Mouse (Mus musculus): ENCODE measurements at regions not wholly inside any gene's neighbourhood (a gene's known extent, or its start where the extent isn't known, plus 50 kb on each side); places are given as distances from the start of the nearest gene placed in this dataset.

DNA sequence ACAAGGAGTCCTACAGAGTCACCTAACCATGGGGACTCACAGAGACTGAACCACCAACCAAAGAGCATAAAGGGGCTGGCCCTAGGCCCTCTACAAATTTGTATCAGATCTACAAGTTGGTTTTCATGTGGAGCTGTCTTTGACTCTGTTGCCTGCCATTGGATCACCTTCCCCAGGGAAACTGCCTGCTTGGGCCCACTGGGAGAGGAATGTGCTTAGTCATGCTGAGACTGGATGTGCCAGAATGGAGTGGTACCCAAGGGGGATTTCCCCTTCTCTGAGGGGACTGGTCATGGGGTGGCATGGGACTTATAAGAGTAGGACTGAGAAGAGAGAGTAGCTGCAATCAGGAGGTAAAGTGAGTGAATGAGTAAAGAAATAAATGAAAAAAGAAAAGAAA is 844.8 kb upstream of the Cited2 start:
- no peak for ATAC-seq (ENCODE audit: low FRiP score, low read depth)
- no peak for TF ChIP-seq POLR2A (IDR thresholded peaks at IDR 0.05; ENCODE audit: borderline replicate concordance, extremely low read depth, insufficient read depth, insufficient read length)
- no peak overlapping the region for H3K4me3 ChIP-seq (replicated peaks; ENCODE audit: low read length)

DNA sequence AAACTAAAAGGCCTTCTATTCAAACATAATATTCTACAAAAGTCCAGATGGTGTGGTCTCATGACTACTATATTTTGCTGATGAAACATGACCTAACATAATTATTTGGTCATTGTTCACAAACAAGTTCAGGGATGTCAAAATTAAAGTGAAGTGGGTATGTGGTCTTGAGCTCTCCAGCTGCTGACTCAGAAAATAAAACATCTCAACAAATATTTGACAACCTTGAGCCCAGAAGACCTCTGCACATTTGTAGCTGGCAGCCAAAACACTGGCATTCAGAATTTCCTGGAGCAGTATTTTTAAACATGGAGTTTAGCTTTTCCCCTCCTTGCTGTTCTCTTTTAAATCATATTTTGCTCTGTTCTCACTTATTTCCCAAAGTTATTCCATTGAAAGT is 829.7 kb upstream of the Cited2 start:
- H3K9ac ChIP-seq (ENCODE audit: low read depth, low read length, severe bottlenecking), result no peak overlapping the region
- no peaks in the 10 kb centered on the region for H3K36me3 ChIP-seq (ENCODE audit: control insufficient read depth, insufficient read depth, low read length)
- H3K4me3 ChIP-seq (replicated peaks; ENCODE audit: low read length), result no peak overlapping the region
- no peaks in the 10 kb centered on the region for H3K9me3 ChIP-seq (ENCODE audit: control insufficient read depth, low read length)
- no peaks in the 10 kb centered on the region for H3K4me1 ChIP-seq (ENCODE audit: control insufficient read depth, insufficient read depth, low read length)
- H3K4me2 ChIP-seq (replicated peaks; ENCODE audit: low read depth, low read length, severe bottlenecking), result no peak overlapping the region
- no peak for DNase-seq (ENCODE audit: low spot score)
- H3K27ac ChIP-seq (replicated peaks; ENCODE audit: low read depth, low read length), result no peak overlapping the region
- TF ChIP-seq POLR2A (IDR thresholded peaks at IDR 0.05; ENCODE audit: borderline replicate concordance, extremely low read depth, insufficient read depth, insufficient read length), result no peak
- ATAC-seq (ENCODE audit: low FRiP score, low read depth), result no peak
- no peaks in the 10 kb centered on the region for H3K27me3 ChIP-seq (ENCODE audit: control insufficient read depth, insufficient read depth, low read length)

More for the DNA sequence above, 844.8 kb upstream of the Cited2 start:
- no peak overlapping the region for H3K4me2 ChIP-seq (replicated peaks; ENCODE audit: low read depth, low read length, severe bottlenecking)
- no peak overlapping the region for H3K27ac ChIP-seq (replicated peaks; ENCODE audit: low read depth, low read length)
- no peaks in the 10 kb centered on the region for H3K9me3 ChIP-seq (ENCODE audit: control insufficient read depth, low read length)
- H3K36me3 ChIP-seq (ENCODE audit: control insufficient read depth, insufficient read depth, low read length), result no peaks in the 10 kb centered on the region
- no peaks in the 10 kb centered on the region for H3K4me1 ChIP-seq (ENCODE audit: control insufficient read depth, insufficient read depth, low read length)
- DNase-seq (ENCODE audit: low spot score), result no peak
- no peak overlapping the region for H3K9ac ChIP-seq (ENCODE audit: low read depth, low read length, severe bottlenecking)
- no peaks in the 10 kb centered on the region for H3K27me3 ChIP-seq (ENCODE audit: control insufficient read depth, insufficient read depth, low read length)

DNA sequence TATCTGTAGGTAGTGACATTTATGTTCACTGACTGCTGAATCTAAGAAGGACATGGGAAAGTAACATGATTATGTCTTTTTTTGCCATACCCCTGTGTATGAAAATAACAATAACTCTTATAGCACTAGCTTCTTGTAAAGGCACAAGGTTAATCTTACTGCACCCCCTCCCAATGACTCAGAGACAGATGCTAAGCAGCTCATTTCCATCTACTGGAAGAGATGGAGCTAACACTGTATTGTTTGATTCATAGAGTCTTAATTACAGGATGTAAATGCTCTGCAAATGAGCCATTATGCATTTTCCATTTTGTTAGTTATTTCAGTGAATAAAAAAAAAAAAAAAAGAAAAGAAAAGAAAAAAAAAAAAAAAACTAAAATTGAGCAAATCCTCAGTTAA is 827.7 kb upstream of the Cited2 start:
- Histone ChIP-seq H3K4me1 (ENCODE audit: control insufficient read depth, insufficient read depth, low read length) (no peaks in the 10 kb centered on the region), H3K9ac (ENCODE audit: low read depth, low read length, severe bottlenecking) (no peak overlapping the region), H3K9me3 (ENCODE audit: control insufficient read depth, low read length) (no peaks in the 10 kb centered on the region), H3K4me3 (replicated peaks; ENCODE audit: low read length) (no peak overlapping the region), H3K27me3 (ENCODE audit: control insufficient read depth, insufficient read depth, low read length) (no peaks in the 10 kb centered on the region), H3K4me2 (replicated peaks; ENCODE audit: low read depth, low read length, severe bottlenecking) (no peak overlapping the region), H3K27ac (replicated peaks; ENCODE audit: low read depth, low read length) (no peak overlapping the region), H3K36me3 (ENCODE audit: control insufficient read depth, insufficient read depth, low read length) (no peaks in the 10 kb centered on the region)
- no peak for TF ChIP-seq POLR2A (IDR thresholded peaks at IDR 0.05; ENCODE audit: borderline replicate concordance, extremely low read depth, insufficient read depth, insufficient read length)
- DNase-seq (ENCODE audit: low spot score) (no peak), ATAC-seq (ENCODE audit: low FRiP score, low read depth) (no peak)

DNA sequence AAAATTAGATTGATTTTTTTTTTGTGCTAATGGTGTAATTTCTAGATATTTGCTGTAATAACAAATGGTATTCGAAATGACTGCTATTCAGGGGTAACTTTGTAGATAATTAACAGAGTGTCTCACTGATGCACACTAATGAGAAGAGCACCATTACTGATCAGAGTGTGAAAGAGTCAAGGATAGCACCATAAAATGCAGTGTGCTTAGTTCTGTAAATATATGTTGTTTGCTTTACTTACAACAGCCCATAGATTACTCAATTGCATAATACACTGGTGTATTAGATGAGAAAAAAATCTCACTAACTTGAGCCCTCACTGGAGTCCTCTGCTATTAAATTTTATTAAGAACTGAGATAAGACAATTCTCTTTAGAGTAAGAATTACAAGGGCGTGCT is 800.1 kb upstream of the Cited2 start:
- Histone ChIP-seq H3K27me3 (ENCODE audit: control insufficient read depth, insufficient read depth, low read length) (no peaks in the 10 kb centered on the region), H3K27ac (replicated peaks; ENCODE audit: low read depth, low read length) (no peak overlapping the region), H3K4me2 (replicated peaks; ENCODE audit: low read depth, low read length, severe bottlenecking) (no peak overlapping the region), H3K36me3 (ENCODE audit: control insufficient read depth, insufficient read depth, low read length) (no peaks in the 10 kb centered on the region), H3K4me1 (ENCODE audit: control insufficient read depth, insufficient read depth, low read length) (no peaks in the 10 kb centered on the region), H3K4me3 (replicated peaks; ENCODE audit: low read length) (no peak overlapping the region), H3K9me3 (ENCODE audit: control insufficient read depth, low read length) (no peaks in the 10 kb centered on the region), H3K9ac (ENCODE audit: low read depth, low read length, severe bottlenecking) (no peak overlapping the region)
- ATAC-seq (ENCODE audit: low FRiP score, low read depth) (no peak), DNase-seq (ENCODE audit: low spot score) (no peak)
- WGBS, result 81% methylated on average over 2 of the region's 2 CpGs
- TF ChIP-seq POLR2A (IDR thresholded peaks at IDR 0.05; ENCODE audit: borderline replicate concordance, extremely low read depth, insufficient read depth, insufficient read length), result no peak

DNA sequence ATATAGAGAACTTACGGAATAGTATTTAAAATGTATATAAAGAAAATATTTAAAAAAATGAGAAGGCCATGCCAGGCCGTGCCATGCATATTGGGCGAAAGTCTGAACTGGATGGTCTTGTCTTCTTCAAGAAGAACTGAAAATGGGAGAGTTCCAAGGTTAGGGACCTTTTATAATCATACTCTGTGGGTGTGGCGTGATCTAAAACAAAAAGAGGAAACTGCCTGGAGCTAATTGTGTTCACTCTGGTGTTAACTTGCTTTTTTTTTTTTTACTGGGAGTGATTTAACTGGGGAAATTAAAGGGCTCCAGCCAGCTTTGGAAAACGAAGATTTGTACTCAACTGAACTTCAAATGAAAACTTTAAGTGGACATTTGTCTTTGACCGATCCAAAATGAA is 799.2 kb upstream of the Cited2 start:
- no peak overlapping the region for H3K27ac ChIP-seq (replicated peaks; ENCODE audit: low read depth, low read length)
- no peak overlapping the region for H3K9ac ChIP-seq (ENCODE audit: low read depth, low read length, severe bottlenecking)
- H3K27me3 ChIP-seq (ENCODE audit: control insufficient read depth, insufficient read depth, low read length), result no peaks in the 10 kb centered on the region
- ATAC-seq (ENCODE audit: low FRiP score, low read depth) (no peak), DNase-seq (ENCODE audit: low spot score) (no peak)
- H3K4me1 ChIP-seq (ENCODE audit: control insufficient read depth, insufficient read depth, low read length), result no peaks in the 10 kb centered on the region
- TF ChIP-seq POLR2A (IDR thresholded peaks at IDR 0.05; ENCODE audit: borderline replicate concordance, extremely low read depth, insufficient read depth, insufficient read length), result no peak
- WGBS, result 69% methylated on average over 6 of the region's 6 CpGs
- H3K4me2 ChIP-seq (replicated peaks; ENCODE audit: low read depth, low read length, severe bottlenecking), result no peak overlapping the region
- no peaks in the 10 kb centered on the region for H3K9me3 ChIP-seq (ENCODE audit: control insufficient read depth, low read length)
- H3K36me3 ChIP-seq (ENCODE audit: control insufficient read depth, insufficient read depth, low read length), result no peaks in the 10 kb centered on the region
- H3K4me3 ChIP-seq (replicated peaks; ENCODE audit: low read length), result no peak overlapping the region

DNA sequence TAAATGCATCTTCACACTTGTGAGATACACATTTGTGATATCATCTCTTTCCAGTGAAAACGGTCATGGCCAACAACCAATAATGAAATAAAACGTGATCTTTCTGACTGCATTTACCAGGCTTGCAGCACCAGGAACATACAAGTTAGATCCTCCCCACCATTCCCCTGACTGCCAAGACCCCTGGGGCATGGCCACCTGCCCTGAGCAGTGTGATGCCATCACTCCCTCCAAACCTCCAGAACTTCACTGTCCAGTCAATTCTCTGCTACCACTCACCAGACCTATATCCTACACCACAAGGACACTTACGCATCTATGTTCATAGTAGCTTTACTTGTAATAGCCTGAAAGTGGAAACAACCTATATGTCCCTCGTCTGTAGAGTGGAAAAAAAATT is 785.3 kb upstream of the Cited2 start:
- H3K4me2 ChIP-seq (replicated peaks; ENCODE audit: low read depth, low read length, severe bottlenecking), result no peak overlapping the region
- ATAC-seq (ENCODE audit: low FRiP score, low read depth), result no peak
- no peak overlapping the region for H3K4me3 ChIP-seq (replicated peaks; ENCODE audit: low read length)
- H3K4me1 ChIP-seq (ENCODE audit: control insufficient read depth, insufficient read depth, low read length), result no peaks in the 10 kb centered on the region
- WGBS, result 82% methylated on average over 4 of the region's 4 CpGs
- H3K9ac ChIP-seq (ENCODE audit: low read depth, low read length, severe bottlenecking), result no peak overlapping the region
- no peak for DNase-seq (ENCODE audit: low spot score)
- H3K27ac ChIP-seq (replicated peaks; ENCODE audit: low read depth, low read length), result no peak overlapping the region
- H3K9me3 ChIP-seq (ENCODE audit: control insufficient read depth, low read length), result no peaks in the 10 kb centered on the region
- TF ChIP-seq POLR2A (IDR thresholded peaks at IDR 0.05; ENCODE audit: borderline replicate concordance, extremely low read depth, insufficient read depth, insufficient read length), result no peak
- H3K27me3 ChIP-seq (ENCODE audit: control insufficient read depth, insufficient read depth, low read length), result no peaks in the 10 kb centered on the region
- no peaks in the 10 kb centered on the region for H3K36me3 ChIP-seq (ENCODE audit: control insufficient read depth, insufficient read depth, low read length)

All from limb, embryonic 14.5 days (tissue).